Mouse (Mus musculus): ENCODE measurements around the gene Mrln. TPM values are rescaled to one million over a fixed set of nuclear protein-coding genes. Genes with fewer than 3 reads are reported as not detected.

The Mrln gene
- polyA plus RNA-seq, 1 experiment from 2014 or later = not detected

GRCm38 (mm10) chr10:70244921-70245558, 40.6 kb downstream of the Mrln start, which contains the start of gene Slc16a9:
Gene Slc16a9 (plus strand): TSS chr10:70245100.
- H3K27ac ChIP-seq (ENCODE audit: low read depth, low read length) = no peak within 1 kb of the TSS
- under 1% methylated on average over 50 of the region's 54 CpGs for WGBS
- H3K4me1 ChIP-seq (replicated peaks; ENCODE audit: control insufficient read depth, insufficient read depth, low read length) = no peaks in the 10 kb centered on the region
- peak; percentile 41 for ATAC-seq
- peak; percentile 62 for TF ChIP-seq CTCF (IDR thresholded peaks at IDR 0.05; ENCODE audit: low read depth)
- peak within 1 kb of the TSS; percentile 91 for H3K4me2 ChIP-seq (replicated peaks; ENCODE audit: low read depth)
- H3K9me3 ChIP-seq (ENCODE audit: control insufficient read depth) = no peaks in the 10 kb centered on the region
- peaks cover 32% of the 10 kb centered on the region for H3K27me3 ChIP-seq (replicated peaks; ENCODE audit: control insufficient read depth, insufficient read depth, low read length)
- H3K9ac ChIP-seq (ENCODE audit: low read depth, low read length) = peak within 1 kb of the TSS; percentile 47
- peak within 1 kb of the TSS; percentile 59 for H3K4me3 ChIP-seq (ENCODE audit: low read depth, low read length)
- H3K36me3 ChIP-seq (ENCODE audit: control insufficient read depth, insufficient read depth) = no peaks in the 10 kb centered on the region

GRCm38 (mm10) chr10:70245559-70245945, 41.1 kb downstream of the Mrln start:
- H3K36me3 ChIP-seq (ENCODE audit: control insufficient read depth, insufficient read depth) = no peaks in the 10 kb centered on the region
- 3% methylated on average over 16 of the region's 16 CpGs for WGBS
- peak overlapping the region; percentile 59 for H3K4me3 ChIP-seq (ENCODE audit: low read depth, low read length)
- TF ChIP-seq CTCF (IDR thresholded peaks at IDR 0.05; ENCODE audit: low read depth) = no peak
- no peaks in the 10 kb centered on the region for H3K9me3 ChIP-seq (ENCODE audit: control insufficient read depth)
- ATAC-seq = no peak
- peak overlapping the region; percentile 91 for H3K4me2 ChIP-seq (replicated peaks; ENCODE audit: low read depth)
- peak overlapping the region; percentile 47 for H3K9ac ChIP-seq (ENCODE audit: low read depth, low read length)
- peaks cover 32% of the 10 kb centered on the region for H3K27me3 ChIP-seq (replicated peaks; ENCODE audit: control insufficient read depth, insufficient read depth, low read length)
- no peak overlapping the region for H3K27ac ChIP-seq (ENCODE audit: low read depth, low read length)
- no peaks in the 10 kb centered on the region for H3K4me1 ChIP-seq (replicated peaks; ENCODE audit: control insufficient read depth, insufficient read depth, low read length)

- H3K27ac ChIP-seq (ENCODE audit: low read depth, low read length) = no peak overlapping the region
- ATAC-seq = no peak
- H3K4me2 ChIP-seq (replicated peaks; ENCODE audit: low read depth) = peak overlapping the region; percentile 91
- no peak overlapping the region for H3K4me3 ChIP-seq (ENCODE audit: low read depth, low read length)
- TF ChIP-seq CTCF (IDR thresholded peaks at IDR 0.05; ENCODE audit: low read depth) = no peak
- H3K9ac ChIP-seq (ENCODE audit: low read depth, low read length) = no peak overlapping the region
- H3K27me3 ChIP-seq (replicated peaks; ENCODE audit: control insufficient read depth, insufficient read depth, low read length) = peaks cover 32% of the 10 kb centered on the region
- H3K9me3 ChIP-seq (ENCODE audit: control insufficient read depth) = no peaks in the 10 kb centered on the region
- H3K36me3 ChIP-seq (ENCODE audit: control insufficient read depth, insufficient read depth) = no peaks in the 10 kb centered on the region
- 33% methylated on average over 9 of the region's 9 CpGs for WGBS
- no peaks in the 10 kb centered on the region for H3K4me1 ChIP-seq (replicated peaks; ENCODE audit: control insufficient read depth, insufficient read depth, low read length)
Measured at GRCm38 (mm10) chr10:70246076-70246475, 41.6 kb downstream of the Mrln start.

GRCm38 (mm10) chr10:70250354-70250753, 45.9 kb downstream of the Mrln start:
- Histone ChIP-seq H3K4me1 (replicated peaks; ENCODE audit: control insufficient read depth, insufficient read depth, low read length) (no peaks in the 10 kb centered on the region), H3K36me3 (ENCODE audit: control insufficient read depth, insufficient read depth) (no peaks in the 10 kb centered on the region), H3K27me3 (replicated peaks; ENCODE audit: control insufficient read depth, insufficient read depth, low read length) (peaks cover 9% of the 10 kb centered on the region; the same call in 1 of the 2 replicates), H3K27ac (ENCODE audit: low read depth, low read length) (no peak overlapping the region), H3K4me2 (replicated peaks; ENCODE audit: low read depth) (no peak overlapping the region), H3K4me3 (ENCODE audit: low read depth, low read length) (no peak overlapping the region), H3K9me3 (ENCODE audit: control insufficient read depth) (no peaks in the 10 kb centered on the region), H3K9ac (ENCODE audit: low read depth, low read length) (no peak overlapping the region)
- 83% methylated on average over 4 of the region's 4 CpGs for WGBS
- TF ChIP-seq CTCF (IDR thresholded peaks at IDR 0.05; ENCODE audit: low read depth) = no peak
- no peak for ATAC-seq

- Histone ChIP-seq H3K4me2 (replicated peaks; ENCODE audit: low read depth) (no peak overlapping the region), H3K9me3 (ENCODE audit: control insufficient read depth) (no peaks in the 10 kb centered on the region), H3K27ac (ENCODE audit: low read depth, low read length) (no peak overlapping the region), H3K4me3 (ENCODE audit: low read depth, low read length) (no peak overlapping the region), H3K9ac (ENCODE audit: low read depth, low read length) (no peak overlapping the region), H3K27me3 (replicated peaks; ENCODE audit: control insufficient read depth, insufficient read depth, low read length) (peaks cover 5% of the 10 kb centered on the region; the same call in 1 of the 2 replicates), H3K36me3 (ENCODE audit: control insufficient read depth, insufficient read depth) (no peaks in the 10 kb centered on the region), H3K4me1 (replicated peaks; ENCODE audit: control insufficient read depth, insufficient read depth, low read length) (no peaks in the 10 kb centered on the region)
- ATAC-seq = no peak
- TF ChIP-seq CTCF (IDR thresholded peaks at IDR 0.05; ENCODE audit: low read depth) = no peak
- 86% methylated on average over 6 of the region's 6 CpGs for WGBS
Measured at GRCm38 (mm10) chr10:70250766-70251165, 46.3 kb downstream of the Mrln start.

- TF ChIP-seq CTCF (IDR thresholded peaks at IDR 0.05; ENCODE audit: low read depth) = no peak
- ATAC-seq = no peak
- H3K27ac ChIP-seq (ENCODE audit: low read depth, low read length) = no peak overlapping the region
- H3K9me3 ChIP-seq (ENCODE audit: control insufficient read depth) = no peaks in the 10 kb centered on the region
- no peak overlapping the region for H3K9ac ChIP-seq (ENCODE audit: low read depth, low read length)
- H3K27me3 ChIP-seq (replicated peaks; ENCODE audit: control insufficient read depth, insufficient read depth, low read length) = no peaks in the 10 kb centered on the region
- WGBS = 79% methylated on average over 4 of the region's 4 CpGs
- H3K4me3 ChIP-seq (ENCODE audit: low read depth, low read length) = no peak overlapping the region
- no peaks in the 10 kb centered on the region for H3K4me1 ChIP-seq (replicated peaks; ENCODE audit: control insufficient read depth, insufficient read depth, low read length)
- no peak overlapping the region for H3K4me2 ChIP-seq (replicated peaks; ENCODE audit: low read depth)
- H3K36me3 ChIP-seq (ENCODE audit: control insufficient read depth, insufficient read depth) = no peaks in the 10 kb centered on the region
Measured at GRCm38 (mm10) chr10:70254666-70255065, 50.2 kb downstream of the Mrln start.
